Mouse (Mus musculus): ENCODE data around the gene Tmem198.

- no peak for TF ChIP-seq CTCF (IDR thresholded peaks at IDR 0.05; ENCODE audit: borderline replicate concordance, control insufficient read depth, extremely low read depth, insufficient read depth, low read length, poor library complexity)
- no peak for TF ChIP-seq POLR2A (IDR thresholded peaks at IDR 0.05; ENCODE audit: control insufficient read depth, extremely low read depth, insufficient read depth, low read length, poor library complexity)
Observed at GRCm38 (mm10) chr1:75487405-75488161, 8.3 kb downstream of the Tmem198 start.

Data from thymus, adult 2 months (tissue).